Mouse (Mus musculus) E14TG2a.4 (cell line): ENCODE results near the gene 4930583I09Rik.
A peak's percentile ranks its signal among the peaks of the same experiment; 100 is the strongest.

ENCODE experiments used
- H3K27me3 ChIP-seq: 2 replicates; pipeline ENCODE4 v1.6.1; 2014; ENCODE audit warnings: low read length, control low read depth; ENCODE audit not compliant: insufficient read depth
- H3K36me3 ChIP-seq: 2 replicates; pipeline ENCODE4 v1.6.1; 2014; ENCODE audit warnings: low read length, control low read depth; ENCODE audit not compliant: insufficient read depth
- H3K4me1 ChIP-seq: replicated peaks from 2 replicates; pipeline ENCODE4 v1.6.1; 2014; ENCODE audit warnings: low read depth, low read length, control low read depth
- H3K4me3 ChIP-seq: replicated peaks from 2 replicates; pipeline ENCODE4 v1.5.1; 2014; ENCODE audit warnings: mild to moderate bottlenecking, low read length
- H3K9me3 ChIP-seq: 2 replicates; pipeline ENCODE4 v1.6.1; 2014; ENCODE audit warnings: low read length, control low read depth
- CTCF ChIP-seq: conservative IDR thresholded peaks from 2 replicates; pipeline ENCODE4 v1.5.1; 2014; ENCODE audit warnings: low read length
- NANOG ChIP-seq: IDR thresholded peaks from 2 replicates; pipeline ENCODE4 v1.6.1; 2014; ENCODE audit warnings: borderline replicate concordance, low read length, mixed read lengths
- POU5F1 ChIP-seq: IDR thresholded peaks from 2 replicates; pipeline ENCODE4 v1.6.1; 2014; ENCODE audit warnings: low read length, borderline replicate concordance

4930583I09Rik gene

DNA sequence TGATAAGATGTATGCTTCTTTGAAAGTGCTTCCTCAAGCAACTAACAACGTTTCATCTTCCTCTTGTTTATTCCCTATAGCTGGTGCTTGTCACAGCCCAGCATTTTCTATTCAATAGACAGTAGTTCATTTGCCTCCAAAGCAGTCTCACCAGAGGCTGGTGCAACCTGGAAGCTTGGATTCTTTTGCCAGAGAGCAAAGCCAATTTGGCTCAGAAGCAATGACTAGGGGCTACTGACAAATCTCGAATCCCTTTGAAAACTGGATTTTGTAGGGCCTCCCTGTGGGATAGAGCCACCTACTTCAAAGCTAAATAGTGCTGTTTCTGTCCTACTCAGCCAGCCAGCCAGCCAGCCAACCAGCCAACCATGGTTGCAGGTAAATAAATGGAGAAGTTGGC is 20.1 kb downstream of the 4930583I09Rik start:
- TF ChIP-seq NANOG, result no peak
- no peak for TF ChIP-seq POU5F1
- TF ChIP-seq CTCF, result no peak
- Histone ChIP-seq H3K36me3 (no peaks in the 10 kb centered on the region), H3K27me3 (no peaks in the 10 kb centered on the region), H3K4me1 (no peaks in the 10 kb centered on the region), H3K9me3 (no peaks in the 10 kb centered on the region), H3K4me3 (no peak overlapping the region)

DNA sequence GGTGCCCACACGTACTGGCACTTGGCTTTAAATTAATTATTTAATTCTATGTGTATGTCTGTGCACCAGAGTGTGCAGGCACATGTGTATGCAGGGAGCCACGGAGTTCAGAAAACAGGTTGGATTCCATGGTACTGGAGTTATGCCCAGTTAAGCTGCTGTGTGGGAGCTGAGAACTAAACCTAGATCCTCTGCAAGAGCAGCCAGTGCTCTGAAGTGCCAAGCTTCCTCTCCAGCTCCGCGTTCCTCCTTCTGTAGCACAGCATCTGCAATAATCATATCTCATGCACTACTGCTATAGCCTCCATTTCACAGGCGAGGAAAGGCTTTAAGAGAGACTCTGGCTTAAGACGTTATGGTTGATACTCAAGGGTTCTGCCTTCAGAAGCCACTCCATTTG is 22.3 kb downstream of the 4930583I09Rik start:
- no peaks in the 10 kb centered on the region for H3K36me3 ChIP-seq
- no peaks in the 10 kb centered on the region for H3K4me1 ChIP-seq
- H3K4me3 ChIP-seq, result no peak overlapping the region
- TF ChIP-seq CTCF (no peak), POU5F1 (no peak), NANOG (no peak)
- H3K27me3 ChIP-seq, result no peaks in the 10 kb centered on the region
- H3K9me3 ChIP-seq, result no peaks in the 10 kb centered on the region

DNA sequence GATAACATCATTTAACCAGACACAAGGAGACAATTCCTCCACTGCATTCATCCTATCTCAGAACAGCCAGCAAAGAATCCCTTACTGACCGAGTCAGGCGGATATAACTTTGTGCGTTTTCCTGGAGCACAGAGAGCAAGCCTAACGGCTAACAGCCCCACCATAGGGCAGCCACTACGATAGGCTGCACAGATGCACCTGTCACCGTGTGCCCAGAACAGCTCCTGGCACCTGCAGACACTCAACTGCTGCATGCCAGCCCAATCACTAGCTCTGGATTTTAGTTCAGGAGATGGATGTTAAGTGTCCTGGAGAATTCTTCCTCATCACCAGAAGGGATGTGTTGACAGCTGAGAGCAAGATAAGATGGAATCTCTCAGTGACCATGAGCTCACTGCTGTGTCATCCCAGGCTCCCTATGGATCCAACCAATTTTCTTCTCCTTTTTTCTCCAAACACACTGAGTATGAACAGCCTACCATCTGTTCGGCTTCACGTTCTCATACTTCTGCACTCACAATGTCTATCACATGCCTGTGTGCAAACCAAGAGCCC is 29.8 kb downstream of the 4930583I09Rik start:
- H3K36me3 ChIP-seq, result no peaks in the 10 kb centered on the region
- peaks cover 20% of the 10 kb centered on the region for H3K4me1 ChIP-seq
- TF ChIP-seq NANOG, result no peak
- no peak for TF ChIP-seq POU5F1
- TF ChIP-seq CTCF, result no peak
- H3K9me3 ChIP-seq, result peaks cover 8% of the 10 kb centered on the region
- peaks cover 2% of the 10 kb centered on the region for H3K27me3 ChIP-seq
- H3K4me3 ChIP-seq, result no peak overlapping the region

DNA sequence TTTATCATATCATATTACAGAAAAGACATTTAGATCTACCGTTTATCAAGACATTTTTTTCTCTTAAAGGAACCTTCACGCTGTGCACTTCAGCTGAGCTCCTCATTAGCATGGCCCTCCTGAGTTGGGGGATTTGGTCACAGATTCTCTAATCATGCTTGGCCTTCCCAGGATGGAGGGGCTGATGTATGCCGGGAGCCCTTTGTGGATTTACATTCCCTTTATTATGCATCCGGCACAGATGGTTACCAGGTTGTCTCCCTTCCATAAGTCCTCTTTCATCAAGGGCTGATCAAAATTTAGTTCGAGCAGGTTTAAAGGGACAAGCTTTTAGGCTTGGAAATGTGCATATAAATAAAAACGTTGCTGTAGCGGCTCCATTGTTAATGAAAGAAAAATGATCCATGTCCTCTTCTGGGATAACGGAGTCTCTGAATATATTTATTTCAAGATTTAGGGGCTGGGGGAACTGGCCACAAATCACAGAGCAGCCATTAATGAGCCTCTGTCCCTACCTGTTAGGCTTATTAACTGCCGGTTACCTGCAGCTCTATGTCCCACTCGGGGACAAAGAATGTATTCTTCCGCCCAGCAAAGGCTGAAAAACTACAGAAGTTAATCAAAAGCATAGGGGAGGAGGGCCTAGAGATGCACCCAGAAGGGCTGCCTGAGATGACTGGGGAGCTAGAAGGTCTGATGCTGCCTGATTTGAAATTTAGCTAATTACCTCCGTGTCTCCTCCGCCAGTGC is 31.3 kb downstream of the 4930583I09Rik start:
- TF ChIP-seq POU5F1 (0 out of 2 replicates have a peak, but pooled peaks have one; percentile 17), NANOG (no peak), CTCF (no peak)

DNA sequence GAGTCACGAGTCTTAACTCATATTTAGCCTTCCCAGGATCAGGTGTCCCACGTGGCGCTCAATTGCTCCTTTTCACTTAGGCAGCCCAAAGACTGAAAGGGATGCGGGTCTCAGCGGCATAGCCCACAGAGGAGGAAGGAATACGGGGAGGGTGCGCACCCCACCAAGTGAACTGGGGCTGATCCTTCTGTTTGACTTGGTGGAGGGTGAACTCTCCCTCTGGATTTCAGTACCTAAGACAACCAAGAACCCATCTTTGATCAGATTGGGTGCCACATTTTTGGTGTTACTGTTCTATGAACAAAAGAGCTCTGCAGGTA is 33.0 kb downstream of the 4930583I09Rik start:
- peaks cover 8% of the 10 kb centered on the region for H3K9me3 ChIP-seq
- H3K27me3 ChIP-seq, result peaks cover 2% of the 10 kb centered on the region
- peaks cover 20% of the 10 kb centered on the region for H3K4me1 ChIP-seq
- TF ChIP-seq POU5F1, result no peak
- no peak for TF ChIP-seq CTCF
- H3K4me3 ChIP-seq, result no peak overlapping the region
- H3K36me3 ChIP-seq, result no peaks in the 10 kb centered on the region

More for the DNA sequence above, 31.3 kb downstream of the 4930583I09Rik start:
- H3K4me3 ChIP-seq, result no peak overlapping the region
- H3K36me3 ChIP-seq, result no peaks in the 10 kb centered on the region
- peaks cover 2% of the 10 kb centered on the region for H3K27me3 ChIP-seq
- H3K9me3 ChIP-seq, result peaks cover 8% of the 10 kb centered on the region
- peaks cover 20% of the 10 kb centered on the region for H3K4me1 ChIP-seq

DNA sequence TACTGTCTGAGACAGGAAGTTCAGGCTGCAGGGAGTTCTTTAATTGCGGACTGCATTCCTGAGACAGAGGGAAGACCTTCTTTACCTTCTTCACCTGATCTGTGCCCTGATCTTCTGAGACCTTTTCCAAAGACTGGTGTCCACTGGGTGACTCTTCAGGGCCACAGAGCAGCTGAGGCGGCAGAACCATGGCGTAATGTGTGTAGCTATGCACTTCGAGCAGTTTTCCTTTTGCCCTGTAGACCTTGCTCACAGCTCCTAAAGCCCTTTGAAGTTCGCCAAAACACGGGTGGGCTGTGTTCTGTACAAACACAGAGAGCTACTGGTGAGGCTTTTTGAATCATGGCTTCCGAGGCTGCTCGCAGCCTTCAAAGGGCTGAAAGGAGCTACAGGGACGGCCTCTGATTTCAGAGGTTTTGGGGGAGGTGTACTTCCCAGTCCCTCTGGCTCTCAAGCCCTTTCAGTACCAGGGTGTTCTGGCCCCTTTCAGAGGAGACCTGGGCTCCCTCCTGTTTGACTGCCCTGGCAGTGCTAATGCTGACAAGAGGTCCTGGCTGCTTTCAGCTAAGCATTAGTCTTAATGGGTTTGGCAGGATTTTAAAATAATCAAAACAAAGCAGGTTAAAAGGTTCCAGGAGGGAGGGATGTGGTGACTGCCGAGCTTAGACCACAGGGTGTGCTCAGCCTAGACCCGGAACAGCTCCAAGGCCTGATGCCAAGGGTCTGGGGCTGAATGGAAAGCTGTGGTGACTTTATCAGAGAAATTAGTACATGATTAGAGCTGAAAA is 33.5 kb downstream of the 4930583I09Rik start:
- Histone ChIP-seq H3K27me3 (peaks cover 2% of the 10 kb centered on the region), H3K4me3 (no peak overlapping the region), H3K4me1 (peaks cover 20% of the 10 kb centered on the region), H3K36me3 (no peaks in the 10 kb centered on the region), H3K9me3 (peaks cover 8% of the 10 kb centered on the region)
- TF ChIP-seq NANOG (no peak), CTCF (no peak), POU5F1 (no peak)

DNA sequence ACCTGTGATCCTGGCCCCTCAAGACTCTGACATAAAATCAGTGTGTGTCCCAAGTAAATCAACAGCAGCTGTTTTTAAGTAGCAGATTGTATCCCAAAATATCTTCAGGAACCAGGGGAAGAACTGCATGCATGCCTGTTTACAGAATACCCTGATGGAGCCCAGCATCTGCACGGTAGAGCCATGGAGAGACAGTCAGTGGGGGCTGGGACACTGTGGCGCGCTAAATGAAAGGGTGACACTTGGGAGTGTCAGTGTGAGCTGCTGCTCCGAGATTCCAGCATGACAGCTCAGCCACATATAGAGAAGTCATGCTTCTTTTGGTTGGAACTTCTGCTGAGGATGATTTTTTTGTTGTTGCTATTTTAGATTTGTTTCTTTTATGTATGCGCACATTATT is 43.2 kb downstream of the 4930583I09Rik start:
- H3K4me3 ChIP-seq, result no peak overlapping the region
- no peaks in the 10 kb centered on the region for H3K9me3 ChIP-seq
- H3K27me3 ChIP-seq, result no peaks in the 10 kb centered on the region; the same call in 1 of the 2 replicates
- H3K4me1 ChIP-seq, result peaks cover 18% of the 10 kb centered on the region; the same call in 1 of the 2 replicates
- H3K36me3 ChIP-seq, result no peaks in the 10 kb centered on the region
- no peak for TF ChIP-seq CTCF
- TF ChIP-seq POU5F1, result no peak
- TF ChIP-seq NANOG, result no peak

DNA sequence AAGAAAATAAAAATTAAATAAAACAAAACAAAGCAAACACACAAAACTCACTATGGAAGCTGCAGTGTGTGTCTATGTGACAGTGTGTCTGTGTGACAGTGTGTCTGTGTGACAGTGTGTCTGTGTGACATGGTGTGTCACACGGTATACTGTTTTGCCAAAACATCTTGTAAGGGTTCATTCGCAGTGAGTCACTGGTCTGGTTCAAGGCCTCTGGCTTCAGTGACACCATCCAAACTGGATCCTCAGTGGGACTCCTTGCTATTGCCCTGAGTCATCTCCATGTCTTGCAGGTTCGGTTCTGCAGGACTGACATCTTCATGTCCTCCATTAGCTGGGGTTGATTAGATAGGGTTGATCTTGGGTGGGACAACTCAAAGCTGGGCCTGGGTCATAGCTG is 43.8 kb downstream of the 4930583I09Rik start:
- TF ChIP-seq CTCF (no peak), NANOG (no peak), POU5F1 (no peak)
- Histone ChIP-seq H3K27me3 (no peaks in the 10 kb centered on the region; the same call in 1 of the 2 replicates), H3K36me3 (no peaks in the 10 kb centered on the region), H3K9me3 (no peaks in the 10 kb centered on the region), H3K4me3 (no peak overlapping the region), H3K4me1 (peaks cover 18% of the 10 kb centered on the region; the same call in 1 of the 2 replicates)
